Mouse (Mus musculus) spleen, embryonic (tissue): ENCODE results near the gene Hspg2.

Experiments
- CTCF ChIA-PET: fragments of 350-600 bp; sonication (Branson Sonifier 250); formaldehyde crosslinking; loops from one replicate; lab custom pipeline; 2022; lab: Charles Lee

Gene Hspg2

GRCm38 (mm10) chr4:137480191-137480992 lies 11.8 kb downstream of the Hspg2 start:
- CTCF ChIA-PET = no interaction called here

GRCm38 (mm10) chr4:137480993-137481340 lies 12.4 kb downstream of the Hspg2 start:
- CTCF ChIA-PET = no interaction called here

- CTCF ChIA-PET = no interaction called here
Measured at GRCm38 (mm10) chr4:137481381-137482030, 12.9 kb downstream of the Hspg2 start.

- CTCF ChIA-PET = no interaction called here
Measured at GRCm38 (mm10) chr4:137483871-137484270, 15.3 kb downstream of the Hspg2 start.

- CTCF ChIA-PET = no interaction called here
Measured at GRCm38 (mm10) chr4:137484586-137484985, 16.0 kb downstream of the Hspg2 start.

- CTCF ChIA-PET = no interaction called here
Measured at GRCm38 (mm10) chr4:137485258-137485960, 16.8 kb downstream of the Hspg2 start.

GRCm38 (mm10) chr4:137486081-137487014 lies 17.8 kb downstream of the Hspg2 start:
- CTCF ChIA-PET = no interaction called here

- CTCF ChIA-PET = no interaction called here
Measured at GRCm38 (mm10) chr4:137487286-137488000, 18.9 kb downstream of the Hspg2 start.

GRCm38 (mm10) chr4:137488038-137488437 lies 19.5 kb downstream of the Hspg2 start:
- CTCF ChIA-PET = no interaction called here

- CTCF ChIA-PET = no interaction called here
Measured at GRCm38 (mm10) chr4:137488571-137489303, 20.2 kb downstream of the Hspg2 start.

GRCm38 (mm10) chr4:137489996-137490395 lies 21.4 kb downstream of the Hspg2 start:
- CTCF ChIA-PET = no interaction called here

GRCm38 (mm10) chr4:137492563-137492962 lies 24.0 kb downstream of the Hspg2 start:
- CTCF ChIA-PET = no interaction called here

- CTCF ChIA-PET = no interaction called here
Measured at GRCm38 (mm10) chr4:137493187-137493586, 24.6 kb downstream of the Hspg2 start.

GRCm38 (mm10) chr4:137494751-137495500 lies 26.4 kb downstream of the Hspg2 start:
- CTCF ChIA-PET = interaction anchor here (0.6 to 1.2 kb wide), 2 partner anchors 34 to 283 kb away, joined by 3 to 12 read pairs; no protein-coding TSS in a partner anchor

- CTCF ChIA-PET = interaction anchor here (0.6 kb wide), 1 partner anchor 284 kb away, joined by 3 read pairs; no protein-coding TSS in a partner anchor
Measured at GRCm38 (mm10) chr4:137495501-137496100, 27.0 kb downstream of the Hspg2 start.

- CTCF ChIA-PET = interaction anchor here (0.5 kb wide), 1 partner anchor 210 kb away, joined by 4 read pairs; no protein-coding TSS in a partner anchor
Measured at GRCm38 (mm10) chr4:137497367-137497766, 28.8 kb downstream of the Hspg2 start.

GRCm38 (mm10) chr4:137497892-137498722 lies 29.5 kb downstream of the Hspg2 start:
- CTCF ChIA-PET = interaction anchor here (0.5 to 0.8 kb wide), 2 partner anchors 146 to 211 kb away, joined by 4 to 19 read pairs; no protein-coding TSS in a partner anchor
